Mouse (Mus musculus) embryonic facial prominence, embryonic 13.5 days (tissue): ENCODE results near the gene Olfr1387. TPM values are rescaled to one million over a fixed set of nuclear protein-coding genes. Genes with fewer than 3 reads are reported as not detected.

Source experiments
- polyA plus RNA-seq: library from polyadenylated mRNA; unstranded; fragments of >200 nt; fragmentation: Nextera tagmentation; extraction: Ambion mirVana; gene quantifications from 2 replicates; pipeline ENCODE4 v1.2.1, GENCODE M21; 2015

Gene Olfr1387
- polyA plus RNA-seq, 1 experiment from 2014 or later, result not detected

Other genes with a start within 250 kb of the Olfr1387 start
- gene Mgat1, start 211.2 kb upstream of the Olfr1387 start, polyA plus RNA-seq, result 53.5 and 56.7 TPM in 2 replicates
- not detected in 2 replicates for gene Olfr1393, start 177.0 kb upstream of the Olfr1387 start, polyA plus RNA-seq
- not detected in 2 replicates for gene Olfr1392, start 170.1 kb upstream of the Olfr1387 start, polyA plus RNA-seq
- not detected in 2 replicates for gene Olfr10, start 150.6 kb upstream of the Olfr1387 start, polyA plus RNA-seq
- gene Olfr1391, start 132.6 kb upstream of the Olfr1387 start, polyA plus RNA-seq, result 0.10 TPM in 1 of 2 replicates, not detected in the other
- not detected in 2 replicates for gene Olfr1390, start 120.2 kb upstream of the Olfr1387 start, polyA plus RNA-seq
- gene Olfr1389, start 32.3 kb upstream of the Olfr1387 start, polyA plus RNA-seq, result 0.17 TPM in 1 of 2 replicates, not detected in the other
- 0.11 TPM in 2 replicates for gene Olfr1388, start 18.7 kb upstream of the Olfr1387 start, polyA plus RNA-seq
- gene Olfr1386, start 9.7 kb downstream of the Olfr1387 start, polyA plus RNA-seq, result not detected in 2 replicates
- not detected in 2 replicates for gene Olfr1385, start 33.7 kb downstream of the Olfr1387 start, polyA plus RNA-seq
- gene Olfr1384, start 51.4 kb downstream of the Olfr1387 start, polyA plus RNA-seq, result 0.08 TPM in 1 of 2 replicates, not detected in the other
- not detected in 2 replicates for gene Olfr1383, start 64.3 kb downstream of the Olfr1387 start, polyA plus RNA-seq
- not detected in 2 replicates for gene Olfr1382, start 72.9 kb downstream of the Olfr1387 start, polyA plus RNA-seq
- not detected in 2 replicates for gene Olfr1381, start 88.1 kb downstream of the Olfr1387 start, polyA plus RNA-seq
- gene Olfr1380, start 101.5 kb downstream of the Olfr1387 start, polyA plus RNA-seq, result not detected in 2 replicates
- gene Flt4, start 153.9 kb downstream of the Olfr1387 start, polyA plus RNA-seq, result 4.1 and 4.5 TPM in 2 replicates
- gene Scgb3a1, start 208.3 kb downstream of the Olfr1387 start, polyA plus RNA-seq, result not detected in 2 replicates